Mouse (Mus musculus) intestine, embryonic 15.5 days (tissue): ENCODE results near the gene Sema4c. TPM values are rescaled to one million over a fixed set of nuclear protein-coding genes. Genes with fewer than 3 reads are reported as not detected.
A peak's percentile ranks its signal among the peaks of the same experiment; 100 is the strongest.

Experiments used
- ATAC-seq: fragments of 200-750 bp; cut with Nextera tagmentation; 2 replicates; pipeline ENCODE4 v1.8.0; 2017; ENCODE audit warnings: moderate TSS enrichment, moderate library complexity
- H3K27ac ChIP-seq: fragments of 300-500 bp; sonication (generic); 2 replicates; pipeline ENCODE4 v1.5.1; 2015; ENCODE audit warnings: mild to moderate bottlenecking, inconsistent platforms
- H3K27me3 ChIP-seq: fragments of 300-500 bp; sonication (generic); replicated peaks from 2 replicates; pipeline ENCODE4 v1.6.1; 2015; ENCODE audit warnings: inconsistent platforms
- H3K36me3 ChIP-seq: fragments of 300-500 bp; sonication (generic); 2 replicates; pipeline ENCODE4 v1.6.1; 2015; ENCODE audit warnings: inconsistent platforms
- H3K4me1 ChIP-seq: fragments of 300-500 bp; sonication (generic); replicated peaks from 2 replicates; pipeline ENCODE4 v1.6.1; 2015; ENCODE audit warnings: inconsistent platforms
- H3K4me2 ChIP-seq: fragments of 300-500 bp; sonication (generic); replicated peaks from 2 replicates; pipeline ENCODE4 v1.6.1; 2015; ENCODE audit warnings: mild to moderate bottlenecking, inconsistent platforms
- H3K4me3 ChIP-seq: fragments of 300-500 bp; sonication (generic); replicated peaks from 2 replicates; pipeline ENCODE4 v1.5.1; 2015; ENCODE audit warnings: inconsistent platforms
- H3K9ac ChIP-seq: fragments of 300-500 bp; sonication (generic); 2 replicates; pipeline ENCODE4 v1.6.1; 2015; ENCODE audit warnings: inconsistent platforms
- H3K9me3 ChIP-seq: fragments of 300-500 bp; sonication (generic); 2 replicates; pipeline ENCODE4 v1.6.1; 2016; ENCODE audit warnings: inconsistent platforms
- WGBS: fragments of 180-500 bp; shearing (Covaris S2); methylation state at CpG from one replicate; pipeline ENCODE4 v1.1.7; 2015; 5-methylcytosine and 5-hydroxymethylcytosine counted together
- polyA plus RNA-seq: library from polyadenylated mRNA; unstranded; fragments of >200 nt; fragmentation: Nextera tagmentation; extraction: Ambion mirVana; gene quantifications from 2 replicates; pipeline ENCODE4 v1.2.1, GENCODE M21; 2015

Gene Sema4c
- polyA plus RNA-seq, 1 experiment from 2014 or later = 11.6 TPM

DNA sequence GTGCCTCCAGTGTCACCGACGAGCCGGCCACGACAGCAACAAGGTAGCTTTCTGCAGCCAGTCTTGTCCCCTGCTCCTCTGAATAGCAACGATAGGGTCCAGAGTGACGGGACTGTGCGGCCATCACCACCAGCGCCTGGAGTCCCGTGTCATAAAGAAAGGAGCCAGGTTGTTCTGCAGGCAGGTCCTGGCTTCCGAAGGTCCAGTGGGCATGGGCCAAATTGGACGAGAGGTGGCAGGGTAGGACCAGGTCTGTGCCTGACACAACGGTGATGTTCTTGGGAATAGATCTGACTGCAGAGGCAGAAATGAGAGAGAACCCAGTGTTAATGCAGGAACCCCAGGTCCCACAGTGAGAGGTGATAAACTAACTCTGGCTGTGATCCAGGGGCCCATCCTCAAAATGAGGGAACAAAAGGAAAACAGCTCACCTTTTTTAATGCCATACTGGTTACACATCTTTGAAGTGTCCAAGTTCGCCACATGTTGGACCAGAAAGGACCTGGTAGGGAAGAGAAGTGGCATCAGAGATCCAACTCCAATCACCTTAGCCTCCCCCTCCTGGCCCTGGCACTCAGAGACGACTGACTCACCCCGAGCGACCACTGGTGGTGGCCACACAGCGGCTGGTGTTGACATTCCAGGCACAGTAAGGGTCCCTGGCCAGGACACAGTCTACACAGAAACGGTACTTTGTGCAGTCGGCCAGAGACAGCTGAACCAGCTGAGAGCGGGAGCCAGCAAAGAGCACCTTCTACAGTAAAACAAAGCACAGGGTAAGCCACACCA, 7.9 kb downstream of the Sema4c start:
- Histone ChIP-seq H3K4me1 (peaks cover 35% of the 10 kb centered on the region), H3K9me3 (no peaks in the 10 kb centered on the region), H3K27me3 (no peaks in the 10 kb centered on the region), H3K4me2 (no peak overlapping the region), H3K4me3 (no peak overlapping the region), H3K27ac (no peak overlapping the region), H3K9ac (no peak overlapping the region), H3K36me3 (peaks cover 54% of the 10 kb centered on the region)
- WGBS = 79% methylated on average over 20 of the region's 20 CpGs
- ATAC-seq = no peak

DNA sequence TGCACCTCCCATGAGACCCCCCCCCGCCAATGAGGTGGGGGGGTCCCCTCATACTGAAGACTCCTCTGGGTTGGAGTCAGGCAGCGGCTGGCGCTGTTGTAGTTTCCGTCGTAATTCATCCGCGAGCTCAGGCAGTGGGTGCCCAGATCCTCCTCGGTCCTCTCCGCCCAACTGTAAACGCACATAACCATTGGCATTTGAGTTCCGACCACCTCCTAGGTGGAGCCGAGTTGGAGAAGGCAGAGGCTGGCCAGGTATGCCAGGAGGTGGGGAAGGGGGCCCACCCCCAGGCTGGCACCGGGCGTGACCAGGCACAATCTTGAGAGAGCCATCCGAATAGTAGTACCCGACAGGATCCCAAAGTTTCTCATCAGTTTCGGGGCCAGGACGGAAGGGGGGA, 8.7 kb downstream of the Sema4c start:
- Histone ChIP-seq H3K4me1 (peaks cover 27% of the 10 kb centered on the region), H3K36me3 (peaks cover 54% of the 10 kb centered on the region), H3K9ac (no peak overlapping the region), H3K9me3 (no peaks in the 10 kb centered on the region), H3K27me3 (no peaks in the 10 kb centered on the region), H3K27ac (no peak overlapping the region), H3K4me2 (no peak overlapping the region), H3K4me3 (no peak overlapping the region)
- no peak for ATAC-seq
- WGBS = 68% methylated on average over 18 of the region's 18 CpGs

DNA sequence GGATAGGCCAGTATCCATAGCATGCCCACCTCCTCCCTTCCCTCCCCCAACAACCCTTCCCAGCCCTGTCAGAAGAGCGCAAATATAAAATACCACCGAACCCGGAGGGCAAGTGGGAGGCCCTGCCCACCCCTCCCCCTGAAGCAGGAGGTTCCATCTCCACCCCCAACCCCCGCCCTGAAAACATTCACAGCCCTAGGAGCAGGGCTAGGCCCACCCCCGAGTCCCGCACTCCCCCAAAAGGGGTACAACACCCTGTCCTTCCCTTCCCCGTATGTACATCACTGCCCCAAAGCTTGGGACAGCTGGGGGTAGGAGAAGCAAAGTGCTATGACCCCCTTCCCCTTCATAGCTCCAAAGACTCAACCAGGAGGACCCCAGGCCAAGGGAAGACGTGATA, 9.4 kb downstream of the Sema4c start:
- peaks cover 51% of the 10 kb centered on the region for H3K36me3 ChIP-seq
- 0 out of 2 replicates have a peak overlapping the region, but pooled peaks have one; percentile 22 for H3K27ac ChIP-seq
- H3K4me3 ChIP-seq = no peak overlapping the region
- no peak overlapping the region for H3K4me2 ChIP-seq
- ATAC-seq = no peak
- H3K27me3 ChIP-seq = no peaks in the 10 kb centered on the region
- no peak overlapping the region for H3K9ac ChIP-seq
- peaks cover 22% of the 10 kb centered on the region for H3K4me1 ChIP-seq
- WGBS = 50% methylated on average over 8 of the region's 8 CpGs
- H3K9me3 ChIP-seq = no peaks in the 10 kb centered on the region

DNA sequence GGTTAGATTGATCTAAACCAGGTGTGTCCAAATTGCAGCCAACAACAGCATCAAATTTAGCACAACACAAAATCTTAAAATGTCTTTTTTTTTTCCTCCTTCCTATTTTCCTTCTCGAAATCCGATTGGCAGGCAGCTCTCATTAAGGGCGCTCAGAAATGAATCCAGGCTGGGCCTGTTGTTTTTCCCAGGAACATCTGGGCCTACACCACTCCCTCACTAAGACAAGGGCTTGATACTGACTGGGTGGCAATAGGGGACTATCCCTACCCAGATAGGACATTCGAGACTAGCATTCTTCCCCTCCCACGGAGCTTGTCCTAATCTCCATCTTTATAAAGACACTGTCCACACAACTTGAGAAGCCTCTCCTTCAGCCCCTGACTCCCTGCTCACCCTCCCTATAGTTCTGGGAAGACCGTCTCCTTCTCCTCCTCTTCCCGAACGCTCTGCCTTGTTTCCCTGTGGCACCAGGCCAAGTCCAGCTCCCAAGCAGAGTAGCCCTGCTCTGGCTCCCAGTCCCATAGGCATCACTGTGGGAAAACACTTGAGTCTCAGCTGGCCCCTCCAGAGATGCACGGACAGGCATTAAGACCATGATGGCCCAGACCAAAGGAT, 10.1 kb downstream of the Sema4c start:
- no peaks in the 10 kb centered on the region for H3K27me3 ChIP-seq
- H3K36me3 ChIP-seq = peaks cover 44% of the 10 kb centered on the region
- peaks cover 22% of the 10 kb centered on the region for H3K4me1 ChIP-seq
- H3K4me2 ChIP-seq = no peak overlapping the region
- peak overlapping the region; percentile 24 for H3K27ac ChIP-seq
- H3K4me3 ChIP-seq = no peak overlapping the region
- no peak for ATAC-seq
- H3K9me3 ChIP-seq = no peaks in the 10 kb centered on the region
- no peak overlapping the region for H3K9ac ChIP-seq
- WGBS = 37% methylated on average over 9 of the region's 9 CpGs

- no peaks in the 10 kb centered on the region for H3K9me3 ChIP-seq
- H3K27me3 ChIP-seq = no peaks in the 10 kb centered on the region
- under 1% methylated on average over 43 of the region's 43 CpGs for WGBS
- H3K4me3 ChIP-seq = peak within 1 kb of the TSS; percentile 79
- H3K9ac ChIP-seq = peak within 1 kb of the TSS; percentile 80
- H3K4me1 ChIP-seq = peaks cover 22% of the 10 kb centered on the region
- peaks cover 33% of the 10 kb centered on the region for H3K36me3 ChIP-seq
- peak within 1 kb of the TSS; percentile 84 for H3K4me2 ChIP-seq
- H3K27ac ChIP-seq = peak within 1 kb of the TSS; percentile 75
- ATAC-seq = peak; percentile 99
Measured at GRCm38 (mm10) chr1:36546888-36547471, 11.2 kb downstream of the Sema4c start, which contains the start of gene Ankrd39. TSS of gene Ankrd39 (minus strand) at chr1:36547445.

GRCm38 (mm10) chr1:36545845-36546600, 12.1 kb downstream of the Sema4c start:
- H3K4me2 ChIP-seq = peak overlapping the region; percentile 84
- H3K9me3 ChIP-seq = no peaks in the 10 kb centered on the region
- peaks cover 22% of the 10 kb centered on the region for H3K4me1 ChIP-seq
- 68% methylated on average over 19 of the region's 19 CpGs for WGBS
- peak overlapping the region; percentile 75; the same call in 1 of the 2 replicates for H3K27ac ChIP-seq
- peaks cover 31% of the 10 kb centered on the region for H3K36me3 ChIP-seq
- peak overlapping the region; percentile 79 for H3K4me3 ChIP-seq
- H3K9ac ChIP-seq = peak overlapping the region; percentile 80
- H3K27me3 ChIP-seq = no peaks in the 10 kb centered on the region
- ATAC-seq = no peak

DNA sequence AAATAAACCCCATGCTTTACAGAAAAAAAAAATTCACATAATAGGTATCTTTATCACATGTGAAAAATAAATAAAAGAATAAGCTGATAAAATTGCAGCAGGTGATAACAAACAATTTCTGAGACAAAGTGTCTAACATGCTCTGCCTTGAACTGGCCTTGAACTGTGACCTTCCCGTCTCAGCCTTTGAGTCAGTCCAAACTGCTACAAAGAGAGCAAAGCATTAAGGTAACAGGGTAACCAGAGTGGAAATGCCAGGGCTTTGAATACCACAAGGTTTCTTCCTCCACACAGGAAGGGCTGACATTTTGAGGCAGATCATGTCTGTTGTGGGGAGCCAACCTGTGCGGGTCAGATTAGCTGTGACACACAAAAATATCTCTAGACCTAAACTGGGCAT, 12.8 kb downstream of the Sema4c start:
- no peaks in the 10 kb centered on the region for H3K27me3 ChIP-seq
- peaks cover 22% of the 10 kb centered on the region for H3K4me1 ChIP-seq
- no peaks in the 10 kb centered on the region for H3K9me3 ChIP-seq
- H3K4me2 ChIP-seq = peak overlapping the region; percentile 84; the same call in 1 of the 2 replicates
- no peak for ATAC-seq
- H3K36me3 ChIP-seq = peaks cover 26% of the 10 kb centered on the region
- 78% methylated on average over 2 of the region's 2 CpGs for WGBS
- no peak overlapping the region for H3K4me3 ChIP-seq
- no peak overlapping the region for H3K9ac ChIP-seq
- no peak overlapping the region for H3K27ac ChIP-seq

DNA sequence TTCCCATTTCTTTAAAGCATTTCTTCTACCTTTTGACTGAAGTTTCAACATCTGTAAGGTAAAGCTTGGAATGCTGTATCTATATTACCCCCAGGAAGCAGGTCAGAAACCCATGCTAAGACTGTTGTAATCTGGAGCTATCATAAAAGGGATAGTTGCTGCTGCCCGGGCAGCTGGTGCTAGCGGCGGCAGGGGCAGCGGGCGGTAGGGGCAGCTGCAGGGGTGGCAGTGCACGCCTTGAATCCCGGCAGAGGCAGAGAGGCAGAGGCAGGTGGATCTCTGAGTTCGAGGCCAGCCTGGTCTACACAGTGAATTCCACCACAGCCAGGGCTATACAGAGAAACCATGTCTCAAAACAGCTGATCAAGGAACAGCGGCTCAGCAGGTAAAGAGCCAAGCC, 15.2 kb downstream of the Sema4c start:
- Histone ChIP-seq H3K27ac (no peak overlapping the region), H3K36me3 (peaks cover 20% of the 10 kb centered on the region), H3K9me3 (no peaks in the 10 kb centered on the region), H3K9ac (no peak overlapping the region), H3K4me1 (peaks cover 5% of the 10 kb centered on the region), H3K4me2 (no peak overlapping the region), H3K27me3 (no peaks in the 10 kb centered on the region), H3K4me3 (no peak overlapping the region)
- ATAC-seq = no peak
- 88% methylated on average over 9 of the region's 9 CpGs for WGBS

GRCm38 (mm10) chr1:36541844-36542243, 16.3 kb downstream of the Sema4c start:
- H3K9ac ChIP-seq = no peak overlapping the region
- H3K4me3 ChIP-seq = no peak overlapping the region
- H3K4me1 ChIP-seq = no peaks in the 10 kb centered on the region
- WGBS = 96% methylated on average over 16 of the region's 16 CpGs
- no peak overlapping the region for H3K4me2 ChIP-seq
- no peaks in the 10 kb centered on the region for H3K27me3 ChIP-seq
- H3K9me3 ChIP-seq = no peaks in the 10 kb centered on the region
- peaks cover 20% of the 10 kb centered on the region for H3K36me3 ChIP-seq
- no peak overlapping the region for H3K27ac ChIP-seq
- no peak for ATAC-seq

DNA sequence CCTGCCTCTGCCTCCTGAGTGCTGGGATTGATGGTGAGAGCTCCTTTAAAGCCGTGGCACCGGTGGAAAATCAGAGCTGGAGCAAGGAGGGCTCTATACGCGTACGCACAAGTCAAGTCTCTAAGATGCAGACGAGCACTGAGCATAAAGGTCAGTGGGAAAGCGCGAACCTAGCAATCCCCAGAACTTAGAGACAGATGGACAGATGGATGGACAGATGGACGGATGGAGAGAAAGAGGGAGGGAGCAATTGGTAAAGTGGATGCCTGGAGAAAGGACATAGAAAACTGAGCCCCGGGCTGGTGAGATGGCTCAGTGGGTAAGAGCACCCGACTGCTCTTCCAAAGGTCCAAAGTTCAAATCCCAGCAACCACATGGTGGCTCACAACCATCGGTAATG, 17.3 kb downstream of the Sema4c start:
- Histone ChIP-seq H3K27ac (no peak overlapping the region), H3K9me3 (no peaks in the 10 kb centered on the region), H3K9ac (no peak overlapping the region), H3K27me3 (no peaks in the 10 kb centered on the region), H3K4me1 (no peaks in the 10 kb centered on the region), H3K4me2 (no peak overlapping the region), H3K4me3 (no peak overlapping the region), H3K36me3 (peaks cover 20% of the 10 kb centered on the region)
- WGBS = 94% methylated on average over 12 of the region's 12 CpGs
- no peak for ATAC-seq

- H3K9ac ChIP-seq = no peak overlapping the region
- ATAC-seq = no peak
- H3K9me3 ChIP-seq = no peaks in the 10 kb centered on the region
- 85% methylated on average over 11 of the region's 11 CpGs for WGBS
- H3K36me3 ChIP-seq = peaks cover 20% of the 10 kb centered on the region
- H3K4me3 ChIP-seq = no peak overlapping the region
- no peak overlapping the region for H3K27ac ChIP-seq
- H3K27me3 ChIP-seq = no peaks in the 10 kb centered on the region
- no peaks in the 10 kb centered on the region for H3K4me1 ChIP-seq
- no peak overlapping the region for H3K4me2 ChIP-seq
Measured at GRCm38 (mm10) chr1:36540132-36540531, 18.0 kb downstream of the Sema4c start.

GRCm38 (mm10) chr1:36539186-36539585, 19.0 kb downstream of the Sema4c start, which contains the start of gene Gm42417:
TSS of gene Gm42417 (minus strand) at chr1:36539429.
- H3K36me3 ChIP-seq = peaks cover 20% of the 10 kb centered on the region
- 43% methylated on average over 9 of the region's 9 CpGs for WGBS
- no peaks in the 10 kb centered on the region for H3K9me3 ChIP-seq
- H3K4me2 ChIP-seq = no peak within 1 kb of the TSS
- 0 out of 2 replicates have a peak, but pooled peaks cover 3% of the 10 kb centered on the region for H3K4me1 ChIP-seq
- ATAC-seq = peak; percentile 78
- H3K27me3 ChIP-seq = no peaks in the 10 kb centered on the region
- H3K27ac ChIP-seq = 0 out of 2 replicates have a peak within 1 kb of the TSS, but pooled peaks have one; percentile 36
- no peak within 1 kb of the TSS for H3K4me3 ChIP-seq
- H3K9ac ChIP-seq = no peak within 1 kb of the TSS
